Mouse (Mus musculus): ENCODE measurements around the gene Tspan11. TPM values are rescaled to one million over a fixed set of nuclear protein-coding genes. Genes with fewer than 3 reads are reported as not detected.

The Tspan11 gene
- polyA plus RNA-seq, 1 experiment from 2014 or later: 5.6 TPM

GRCm38 (mm10) chr6:127920652-127921051, 33.3 kb downstream of the Tspan11 start:
- peak; percentile 87 for DNase-seq (ENCODE audit: low spot score)
- ATAC-seq (replicated peaks; ENCODE audit: low FRiP score, low read depth): 0 out of 2 replicates have a peak, but pooled peaks have one; percentile 60
- Histone ChIP-seq H3K9me3 (replicated peaks; ENCODE audit: low read length) (no peaks in the 10 kb centered on the region), H3K36me3 (ENCODE audit: insufficient read depth, low read length) (no peaks in the 10 kb centered on the region), H3K27me3 (ENCODE audit: insufficient read depth, low read length) (no peaks in the 10 kb centered on the region), H3K4me1 (replicated peaks; ENCODE audit: insufficient read depth, low read length) (no peaks in the 10 kb centered on the region), H3K4me2 (ENCODE audit: low read length) (no peak overlapping the region), H3K27ac (no peak overlapping the region), H3K9ac (ENCODE audit: low read depth, low read length) (no peak overlapping the region), H3K4me3 (replicated peaks; ENCODE audit: low read depth, low read length) (no peak overlapping the region)
- WGBS: 10% methylated on average over 8 of the region's 8 CpGs
- peak; percentile 86 for TF ChIP-seq CTCF (IDR thresholded peaks at IDR 0.05; ENCODE audit: low read depth)

GRCm38 (mm10) chr6:127921996-127922395, 34.6 kb downstream of the Tspan11 start:
- 66% methylated on average over 9 of the region's 9 CpGs for WGBS

GRCm38 (mm10) chr6:127923296-127923695, 35.9 kb downstream of the Tspan11 start:
- Histone ChIP-seq H3K9ac (ENCODE audit: low read depth, low read length) (no peak overlapping the region), H3K4me2 (ENCODE audit: low read length) (no peak overlapping the region), H3K27me3 (ENCODE audit: insufficient read depth, low read length) (no peaks in the 10 kb centered on the region), H3K36me3 (ENCODE audit: insufficient read depth, low read length) (no peaks in the 10 kb centered on the region), H3K4me1 (replicated peaks; ENCODE audit: insufficient read depth, low read length) (no peaks in the 10 kb centered on the region), H3K9me3 (replicated peaks; ENCODE audit: low read length) (no peaks in the 10 kb centered on the region), H3K27ac (no peak overlapping the region), H3K4me3 (replicated peaks; ENCODE audit: low read depth, low read length) (no peak overlapping the region)
- TF ChIP-seq CTCF (IDR thresholded peaks at IDR 0.05; ENCODE audit: low read depth): no peak
- no peak for ATAC-seq (replicated peaks; ENCODE audit: low FRiP score, low read depth)
- WGBS: 89% methylated on average over 9 of the region's 9 CpGs
- no peak for DNase-seq (ENCODE audit: low spot score)

More at GRCm38 (mm10) chr6:127921996-127922395, 34.6 kb downstream of the Tspan11 start:
- no peaks in the 10 kb centered on the region for H3K36me3 ChIP-seq (ENCODE audit: insufficient read depth, low read length)
- no peaks in the 10 kb centered on the region for H3K9me3 ChIP-seq (replicated peaks; ENCODE audit: low read length)
- ATAC-seq (replicated peaks; ENCODE audit: low FRiP score, low read depth): no peak
- DNase-seq (ENCODE audit: low spot score): no peak
- H3K4me2 ChIP-seq (ENCODE audit: low read length): no peak overlapping the region
- no peak overlapping the region for H3K4me3 ChIP-seq (replicated peaks; ENCODE audit: low read depth, low read length)
- H3K4me1 ChIP-seq (replicated peaks; ENCODE audit: insufficient read depth, low read length): no peaks in the 10 kb centered on the region
- TF ChIP-seq CTCF (IDR thresholded peaks at IDR 0.05; ENCODE audit: low read depth): no peak
- H3K27ac ChIP-seq: no peak overlapping the region
- H3K27me3 ChIP-seq (ENCODE audit: insufficient read depth, low read length): no peaks in the 10 kb centered on the region
- H3K9ac ChIP-seq (ENCODE audit: low read depth, low read length): no peak overlapping the region

GRCm38 (mm10) chr6:127924750-127925149, 37.4 kb downstream of the Tspan11 start:
- 77% methylated on average over 6 of the region's 6 CpGs for WGBS
- H3K36me3 ChIP-seq (ENCODE audit: insufficient read depth, low read length): no peaks in the 10 kb centered on the region

GRCm38 (mm10) chr6:127925915-127926314, 38.5 kb downstream of the Tspan11 start:
- H3K9me3 ChIP-seq (replicated peaks; ENCODE audit: low read length): no peaks in the 10 kb centered on the region
- no peaks in the 10 kb centered on the region for H3K36me3 ChIP-seq (ENCODE audit: insufficient read depth, low read length)
- no peaks in the 10 kb centered on the region for H3K4me1 ChIP-seq (replicated peaks; ENCODE audit: insufficient read depth, low read length)
- no peak overlapping the region for H3K4me2 ChIP-seq (ENCODE audit: low read length)
- H3K4me3 ChIP-seq (replicated peaks; ENCODE audit: low read depth, low read length): no peak overlapping the region
- no peak overlapping the region for H3K9ac ChIP-seq (ENCODE audit: low read depth, low read length)
- TF ChIP-seq CTCF (IDR thresholded peaks at IDR 0.05; ENCODE audit: low read depth): no peak
- DNase-seq (ENCODE audit: low spot score) (no peak), ATAC-seq (replicated peaks; ENCODE audit: low FRiP score, low read depth) (no peak)
- 48% methylated on average over 9 of the region's 9 CpGs for WGBS
- no peaks in the 10 kb centered on the region for H3K27me3 ChIP-seq (ENCODE audit: insufficient read depth, low read length)
- H3K27ac ChIP-seq: no peak overlapping the region

More at GRCm38 (mm10) chr6:127924750-127925149, 37.4 kb downstream of the Tspan11 start:
- H3K4me3 ChIP-seq (replicated peaks; ENCODE audit: low read depth, low read length): no peak overlapping the region
- no peak for TF ChIP-seq CTCF (IDR thresholded peaks at IDR 0.05; ENCODE audit: low read depth)
- H3K9me3 ChIP-seq (replicated peaks; ENCODE audit: low read length): no peaks in the 10 kb centered on the region
- DNase-seq (ENCODE audit: low spot score) (no peak), ATAC-seq (replicated peaks; ENCODE audit: low FRiP score, low read depth) (no peak)
- H3K27ac ChIP-seq: no peak overlapping the region
- H3K4me2 ChIP-seq (ENCODE audit: low read length): no peak overlapping the region
- no peaks in the 10 kb centered on the region for H3K4me1 ChIP-seq (replicated peaks; ENCODE audit: insufficient read depth, low read length)
- no peak overlapping the region for H3K9ac ChIP-seq (ENCODE audit: low read depth, low read length)
- H3K27me3 ChIP-seq (ENCODE audit: insufficient read depth, low read length): no peaks in the 10 kb centered on the region

GRCm38 (mm10) chr6:127928682-127929081, 41.3 kb downstream of the Tspan11 start:
- Histone ChIP-seq H3K27ac (no peak overlapping the region), H3K9me3 (replicated peaks; ENCODE audit: low read length) (no peaks in the 10 kb centered on the region), H3K36me3 (ENCODE audit: insufficient read depth, low read length) (no peaks in the 10 kb centered on the region), H3K4me1 (replicated peaks; ENCODE audit: insufficient read depth, low read length) (peaks cover 8% of the 10 kb centered on the region; the same call in 1 of the 2 replicates), H3K4me3 (replicated peaks; ENCODE audit: low read depth, low read length) (no peak overlapping the region), H3K4me2 (ENCODE audit: low read length) (no peak overlapping the region), H3K9ac (ENCODE audit: low read depth, low read length) (no peak overlapping the region), H3K27me3 (ENCODE audit: insufficient read depth, low read length) (no peaks in the 10 kb centered on the region)
- WGBS: 85% methylated on average over 5 of the region's 5 CpGs
- TF ChIP-seq CTCF (IDR thresholded peaks at IDR 0.05; ENCODE audit: low read depth): no peak
- DNase-seq (ENCODE audit: low spot score): no peak
- no peak for ATAC-seq (replicated peaks; ENCODE audit: low FRiP score, low read depth)

- Histone ChIP-seq H3K4me2 (ENCODE audit: low read length) (no peak overlapping the region), H3K4me3 (replicated peaks; ENCODE audit: low read depth, low read length) (no peak overlapping the region), H3K36me3 (ENCODE audit: insufficient read depth, low read length) (no peaks in the 10 kb centered on the region), H3K27me3 (ENCODE audit: insufficient read depth, low read length) (no peaks in the 10 kb centered on the region), H3K9me3 (replicated peaks; ENCODE audit: low read length) (no peaks in the 10 kb centered on the region), H3K9ac (ENCODE audit: low read depth, low read length) (no peak overlapping the region), H3K27ac (no peak overlapping the region), H3K4me1 (replicated peaks; ENCODE audit: insufficient read depth, low read length) (peaks cover 8% of the 10 kb centered on the region; the same call in 1 of the 2 replicates)
- ATAC-seq (replicated peaks; ENCODE audit: low FRiP score, low read depth): peak; percentile 53
- TF ChIP-seq CTCF (IDR thresholded peaks at IDR 0.05; ENCODE audit: low read depth): no peak
- 23% methylated on average over 5 of the region's 5 CpGs for WGBS
- peak; percentile 86 for DNase-seq (ENCODE audit: low spot score)
Measured at GRCm38 (mm10) chr6:127932697-127933096, 45.3 kb downstream of the Tspan11 start.

Measured in kidney, postnatal 0 days (tissue).